Mouse (Mus musculus) embryonic facial prominence, embryonic 14.5 days (tissue): Measurements from ENCODE around the gene Chpf. TPM values are rescaled to one million over a fixed set of nuclear protein-coding genes. Genes with fewer than 3 reads are reported as not detected.

Experiments
- ATAC-seq: fragments of 200-750 bp; cut with Nextera tagmentation; 2 replicates; pipeline ENCODE4 v1.8.0; 2017; ENCODE audit warnings: low read depth, moderate number of reproducible peaks, moderate TSS enrichment
- DNase-seq: peaks from one replicate; pipeline ENCODE4 v3.0.0-alpha.2; 2015; ENCODE audit warnings: low spot score
- H3K27ac ChIP-seq: fragments of 300-500 bp; sonication (generic); replicated peaks from 2 replicates; pipeline ENCODE4 v1.5.1; 2014; ENCODE audit warnings: low read depth, mild to moderate bottlenecking, low read length, moderate library complexity
- H3K27me3 ChIP-seq: fragments of 300-500 bp; sonication (generic); replicated peaks from 2 replicates; pipeline ENCODE4 v1.6.1; 2014; ENCODE audit warnings: low read length; ENCODE audit not compliant: control insufficient read depth, insufficient read depth
- H3K36me3 ChIP-seq: fragments of 300-500 bp; sonication (generic); 2 replicates; pipeline ENCODE4 v1.6.1; 2014; ENCODE audit warnings: low read length, mixed read lengths; ENCODE audit not compliant: control insufficient read depth, insufficient read depth
- H3K4me1 ChIP-seq: fragments of 300-500 bp; sonication (generic); 2 replicates; pipeline ENCODE4 v1.6.1; 2014; ENCODE audit warnings: antibody characterized with exemption, low read length; ENCODE audit not compliant: control insufficient read depth, insufficient read depth
- H3K4me2 ChIP-seq: fragments of 300-500 bp; sonication (generic); 2 replicates; pipeline ENCODE4 v1.6.1; 2014; ENCODE audit warnings: low read depth, mild to moderate bottlenecking, low read length, moderate library complexity, mixed read lengths
- H3K4me3 ChIP-seq: fragments of 300-500 bp; sonication (generic); 2 replicates; pipeline ENCODE4 v1.5.1; 2014; ENCODE audit warnings: low read depth, mild to moderate bottlenecking, low read length
- H3K9ac ChIP-seq: fragments of 300-500 bp; sonication (generic); 2 replicates; pipeline ENCODE4 v1.6.1; 2014; ENCODE audit warnings: low read depth, mild to moderate bottlenecking, low read length, moderate library complexity, mixed read lengths
- H3K9me3 ChIP-seq: fragments of 300-500 bp; sonication (generic); 2 replicates; pipeline ENCODE4 v1.6.1; 2016; ENCODE audit warnings: low read length; ENCODE audit not compliant: control insufficient read depth
- WGBS: fragments of 180-500 bp; shearing (Covaris S2); extraction: QIAGEN DNeasy Blood & Tissue Kit; methylation state at CpG from one replicate; pipeline ENCODE4 v1.1.7; 2014; 5-methylcytosine and 5-hydroxymethylcytosine counted together
- polyA plus RNA-seq: library from polyadenylated mRNA; unstranded; fragments of >200 nt; fragmentation: Nextera tagmentation; extraction: Ambion mirVana; gene quantifications from 2 replicates; pipeline ENCODE4 v1.2.1, GENCODE M21; 2014

Gene Chpf
- polyA plus RNA-seq, 1 experiment from 2014 or later, result 65.1 TPM

DNA sequence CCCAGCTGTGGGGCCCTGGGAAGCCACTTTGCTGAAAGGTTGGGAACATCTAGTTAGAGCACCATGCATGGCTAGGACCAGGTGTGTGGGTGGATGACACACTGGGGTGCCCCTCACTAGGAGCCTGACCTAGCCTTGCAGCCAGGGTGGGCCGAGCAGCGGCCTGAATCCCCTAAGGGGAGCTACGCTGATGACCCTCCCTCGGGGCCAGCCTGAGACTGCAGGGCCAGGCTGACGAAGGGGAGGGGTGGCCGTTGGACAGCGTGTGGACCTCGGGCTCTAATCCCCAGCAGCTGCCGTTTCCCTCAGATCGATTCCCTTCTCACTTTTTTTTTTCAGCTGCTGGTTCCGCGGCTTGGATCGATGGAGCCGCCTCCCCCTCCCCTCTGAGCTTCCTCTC is 30.2 kb downstream of the Chpf start:
- ATAC-seq (no peak), DNase-seq (peak; percentile 37)
- Histone ChIP-seq H3K4me1 (peaks cover 51% of the 10 kb centered on the region), H3K27ac (no peak overlapping the region), H3K4me3 (no peak overlapping the region), H3K9ac (no peak overlapping the region), H3K27me3 (peaks cover 74% of the 10 kb centered on the region), H3K4me2 (peak overlapping the region; percentile 19; the same call in 1 of the 2 replicates), H3K36me3 (no peaks in the 10 kb centered on the region), H3K9me3 (no peaks in the 10 kb centered on the region)
- WGBS, result 0% methylated on average over 8 of the region's 14 CpGs

GRCm38 (mm10) chr1:75448052-75448431 is 31.1 kb downstream of the Chpf start:
- ATAC-seq, result no peak; the same call in 1 of the 2 replicates
- no peaks in the 10 kb centered on the region for H3K9me3 ChIP-seq
- peaks cover 56% of the 10 kb centered on the region for H3K4me1 ChIP-seq
- H3K27me3 ChIP-seq, result peaks cover 74% of the 10 kb centered on the region
- H3K36me3 ChIP-seq, result no peaks in the 10 kb centered on the region
- 2% methylated on average over 6 of the region's 7 CpGs for WGBS
- 0 out of 2 replicates have a peak overlapping the region, but pooled peaks have one; percentile 15 for H3K9ac ChIP-seq
- no peak overlapping the region for H3K4me3 ChIP-seq
- DNase-seq, result peak; percentile 52
- H3K27ac ChIP-seq, result no peak overlapping the region
- peak overlapping the region; percentile 39; the same call in 1 of the 2 replicates for H3K4me2 ChIP-seq

DNA sequence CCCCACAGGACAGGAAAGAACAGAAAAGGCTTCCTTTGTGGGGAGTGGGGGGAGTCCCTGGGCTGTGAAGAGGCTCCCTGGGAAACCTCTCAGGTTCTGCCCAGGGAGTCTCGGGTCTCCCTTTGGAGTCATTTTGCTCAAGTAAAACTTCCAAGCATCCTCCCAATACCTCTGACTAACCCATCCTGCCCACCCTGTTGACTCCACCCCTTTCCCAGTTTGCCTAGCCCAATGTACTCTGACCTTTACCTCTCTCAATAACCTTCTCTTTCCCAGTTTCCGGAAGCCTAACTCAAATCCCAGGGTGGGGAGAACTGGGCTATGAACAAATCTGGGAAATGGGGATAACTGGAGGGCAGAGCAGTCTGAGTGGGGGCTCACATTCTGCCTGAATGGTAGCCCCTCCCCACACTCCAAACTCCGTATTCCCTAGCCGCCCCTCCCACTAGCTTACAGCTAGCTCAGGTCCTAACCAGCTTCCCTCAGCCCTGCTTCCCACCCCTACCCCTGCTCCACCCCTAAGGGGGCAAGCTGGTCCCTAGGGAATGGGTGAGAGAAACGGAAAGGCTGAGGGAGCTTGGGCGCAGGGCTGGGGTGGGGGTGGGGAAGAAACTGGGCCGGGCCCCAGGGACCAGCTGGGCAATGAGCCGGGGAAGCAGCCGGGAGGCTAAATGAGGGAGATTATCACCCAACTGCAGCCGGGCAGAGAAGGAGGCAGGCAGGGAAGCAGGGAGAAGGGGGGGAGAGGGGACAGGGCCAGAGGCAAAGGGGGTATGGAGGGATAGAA is 31.6 kb downstream of the Chpf start:
- peak overlapping the region; percentile 39 for H3K4me2 ChIP-seq
- no peak overlapping the region for H3K27ac ChIP-seq
- DNase-seq (peak; percentile 39), ATAC-seq (peak; percentile 23)
- H3K9me3 ChIP-seq, result no peaks in the 10 kb centered on the region
- 0 out of 2 replicates have a peak overlapping the region, but pooled peaks have one; percentile 15 for H3K9ac ChIP-seq
- H3K4me3 ChIP-seq, result no peak overlapping the region
- peaks cover 57% of the 10 kb centered on the region for H3K4me1 ChIP-seq
- WGBS, result 5% methylated on average over 10 of the region's 10 CpGs
- H3K27me3 ChIP-seq, result peaks cover 71% of the 10 kb centered on the region
- peaks cover 3% of the 10 kb centered on the region; the same call in 1 of the 2 replicates for H3K36me3 ChIP-seq

GRCm38 (mm10) chr1:75446656-75447055 is 32.5 kb downstream of the Chpf start:
- ATAC-seq, result no peak
- 0 out of 2 replicates have a peak overlapping the region, but pooled peaks have one; percentile 3 for H3K4me2 ChIP-seq
- no peak overlapping the region for H3K9ac ChIP-seq
- H3K4me3 ChIP-seq, result no peak overlapping the region
- peaks cover 63% of the 10 kb centered on the region for H3K27me3 ChIP-seq
- peaks cover 57% of the 10 kb centered on the region for H3K4me1 ChIP-seq
- WGBS, result 6% methylated on average over 17 of the region's 20 CpGs
- no peak for DNase-seq
- peaks cover 11% of the 10 kb centered on the region for H3K36me3 ChIP-seq
- no peak overlapping the region for H3K27ac ChIP-seq
- H3K9me3 ChIP-seq, result no peaks in the 10 kb centered on the region

GRCm38 (mm10) chr1:75445751-75446611 is 33.1 kb downstream of the Chpf start:
- Histone ChIP-seq H3K36me3 (peaks cover 13% of the 10 kb centered on the region), H3K4me3 (no peak overlapping the region), H3K9ac (no peak overlapping the region), H3K4me2 (peak overlapping the region; percentile 38), H3K27ac (no peak overlapping the region), H3K4me1 (peaks cover 57% of the 10 kb centered on the region), H3K9me3 (no peaks in the 10 kb centered on the region), H3K27me3 (peaks cover 56% of the 10 kb centered on the region)
- ATAC-seq (peak; percentile 24), DNase-seq (peak; percentile 65)
- 2% methylated on average over 22 of the region's 22 CpGs for WGBS

DNA sequence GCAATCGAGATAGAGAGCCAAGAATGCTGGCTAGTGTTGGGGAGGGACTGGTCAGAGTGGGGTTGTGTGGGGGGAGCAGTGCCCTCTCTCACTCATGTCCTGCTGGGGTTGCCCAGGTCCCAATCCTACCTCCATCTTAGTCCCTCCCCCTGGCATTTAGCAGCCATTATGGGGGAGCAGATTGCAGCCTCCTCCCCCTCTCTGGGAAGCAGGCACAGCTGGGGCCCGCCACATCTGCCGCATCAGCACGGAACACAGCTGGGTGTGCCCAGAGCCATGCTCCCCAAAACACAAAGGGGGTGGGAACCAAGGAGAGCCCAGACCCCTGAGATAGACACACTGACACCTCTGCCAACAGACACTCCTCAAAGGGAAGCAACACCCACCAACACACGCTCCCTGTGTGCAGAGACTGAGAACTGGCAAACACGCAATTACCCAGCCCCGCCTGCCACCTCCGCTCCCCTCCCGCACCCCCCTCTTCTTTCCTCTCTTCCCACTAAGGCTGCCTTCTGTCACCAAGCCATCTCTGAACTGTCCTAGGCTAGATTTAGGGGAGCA is 33.9 kb downstream of the Chpf start:
- no peak for DNase-seq
- ATAC-seq, result no peak
- Histone ChIP-seq H3K36me3 (peaks cover 19% of the 10 kb centered on the region), H3K9me3 (no peaks in the 10 kb centered on the region), H3K4me3 (no peak overlapping the region), H3K9ac (no peak overlapping the region), H3K4me1 (peaks cover 51% of the 10 kb centered on the region), H3K27me3 (peaks cover 48% of the 10 kb centered on the region), H3K4me2 (peak overlapping the region; percentile 38), H3K27ac (no peak overlapping the region)
- 19% methylated on average over 5 of the region's 9 CpGs for WGBS

DNA sequence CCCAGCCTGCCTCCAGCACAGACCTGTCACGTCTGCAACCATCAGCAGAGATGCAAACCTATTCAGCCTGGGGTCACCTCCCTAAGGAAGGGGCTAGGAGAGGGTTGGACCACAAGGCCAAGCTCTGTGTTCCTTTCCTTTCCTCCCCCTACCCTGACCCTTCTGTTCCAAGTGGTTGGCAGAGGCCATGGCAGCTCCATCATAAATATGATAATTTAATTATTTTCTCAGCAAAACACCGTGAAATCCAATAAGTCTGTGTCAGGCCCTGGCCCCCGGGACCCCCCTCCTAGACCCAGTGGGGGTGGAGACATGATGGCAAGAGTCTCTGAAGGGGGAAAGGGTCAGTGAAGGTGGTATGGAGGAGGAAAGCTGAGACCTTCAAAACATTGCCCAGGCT is 34.9 kb downstream of the Chpf start:
- Histone ChIP-seq H3K36me3 (peaks cover 19% of the 10 kb centered on the region), H3K4me2 (no peak overlapping the region), H3K4me3 (no peak overlapping the region), H3K9me3 (no peaks in the 10 kb centered on the region), H3K9ac (no peak overlapping the region), H3K27ac (no peak overlapping the region), H3K4me1 (peaks cover 45% of the 10 kb centered on the region), H3K27me3 (peaks cover 38% of the 10 kb centered on the region)
- ATAC-seq, result no peak
- no peak for DNase-seq
- 22% methylated on average over 3 of the region's 3 CpGs for WGBS

GRCm38 (mm10) chr1:75443247-75444024 is 35.7 kb downstream of the Chpf start:
- Histone ChIP-seq H3K4me3 (no peak overlapping the region), H3K27me3 (peaks cover 32% of the 10 kb centered on the region), H3K27ac (no peak overlapping the region), H3K9me3 (no peaks in the 10 kb centered on the region), H3K9ac (no peak overlapping the region), H3K4me2 (no peak overlapping the region), H3K4me1 (peaks cover 38% of the 10 kb centered on the region), H3K36me3 (peaks cover 23% of the 10 kb centered on the region)
- no peak for ATAC-seq
- DNase-seq, result no peak
- WGBS, result 29% methylated on average over 13 of the region's 13 CpGs
